Mouse (Mus musculus): ENCODE data around the gene Plxdc1.
A peak's percentile ranks its signal among the peaks of the same experiment; 100 is the strongest.
"Not testable (repeated sequence)": the region's sequence is repeated elsewhere in the genome, so short reads cannot be mapped to it uniquely, and the experiment has no call there.

The Plxdc1 gene

GRCm38 (mm10) chr11:97955146-97955902 lies 30.9 kb downstream of the Plxdc1 start:
- DNase-seq (ENCODE audit: low spot score in 2 of 2) = no peak

- no peak for DNase-seq (ENCODE audit: low spot score in 2 of 2)
Measured at GRCm38 (mm10) chr11:97954469-97955141, 31.6 kb downstream of the Plxdc1 start.

- DNase-seq (ENCODE audit: low spot score in 2 of 2) = no peak
Measured at GRCm38 (mm10) chr11:97953939-97954275, 32.3 kb downstream of the Plxdc1 start.

GRCm38 (mm10) chr11:97953179-97953938 lies 32.9 kb downstream of the Plxdc1 start:
- no peak for DNase-seq (ENCODE audit: low spot score in 2 of 2)

- no peak for DNase-seq (ENCODE audit: low spot score in 2 of 2)
Measured at GRCm38 (mm10) chr11:97952367-97953006, 33.8 kb downstream of the Plxdc1 start.

- DNase-seq (ENCODE audit: low spot score in 2 of 2) = no peak
Measured at GRCm38 (mm10) chr11:97949703-97950475, 36.4 kb downstream of the Plxdc1 start.

- DNase-seq (ENCODE audit: low spot score in 2 of 2) = peak in 1 of 2 experiments; percentile 44
Measured at GRCm38 (mm10) chr11:97947426-97947825, 38.8 kb downstream of the Plxdc1 start.

GRCm38 (mm10) chr11:97945738-97946289 lies 40.4 kb downstream of the Plxdc1 start:
- DNase-seq (ENCODE audit: low spot score in 2 of 2) = not testable (repeated sequence)

GRCm38 (mm10) chr11:97945031-97945430 lies 41.2 kb downstream of the Plxdc1 start:
- DNase-seq (ENCODE audit: low spot score in 2 of 2) = no peak

- DNase-seq (ENCODE audit: low spot score in 2 of 2) = no peak
Measured at GRCm38 (mm10) chr11:97943256-97943655, 43.0 kb downstream of the Plxdc1 start.

- no peak for DNase-seq (ENCODE audit: low spot score in 2 of 2)
Measured at GRCm38 (mm10) chr11:97942420-97943111, 43.7 kb downstream of the Plxdc1 start.

- DNase-seq (ENCODE audit: low spot score in 2 of 2) = no peak
Measured at GRCm38 (mm10) chr11:97937469-97938105, 48.7 kb downstream of the Plxdc1 start.

- peak; percentile 43 to 67 for DNase-seq (ENCODE audit: low spot score in 2 of 2)
Measured at GRCm38 (mm10) chr11:97936758-97937157, 49.5 kb downstream of the Plxdc1 start.

- DNase-seq (ENCODE audit: low spot score in 2 of 2) = no peak
Measured at GRCm38 (mm10) chr11:97935913-97936575, 50.2 kb downstream of the Plxdc1 start.

GRCm38 (mm10) chr11:97933553-97933952 lies 52.7 kb downstream of the Plxdc1 start:
- DNase-seq (ENCODE audit: low spot score in 2 of 2) = no peak

GRCm38 (mm10) chr11:97928905-97929304 lies 57.3 kb downstream of the Plxdc1 start:
- no peak for DNase-seq (ENCODE audit: low spot score in 2 of 2)

- DNase-seq (ENCODE audit: low spot score in 2 of 2) = no peak
Measured at GRCm38 (mm10) chr11:97924217-97924616, 62.0 kb downstream of the Plxdc1 start.

- no peak for DNase-seq (ENCODE audit: low spot score in 2 of 2)
Measured at GRCm38 (mm10) chr11:97923639-97924038, 62.6 kb downstream of the Plxdc1 start.

GRCm38 (mm10) chr11:97915974-97916503 lies 70.2 kb downstream of the Plxdc1 start:
- DNase-seq (ENCODE audit: low spot score in 2 of 2) = no peak
